Mouse (Mus musculus) G1E (cell line): ENCODE results near the gene Ltbp4. TPM values are rescaled to one million over a fixed set of nuclear protein-coding genes. Genes with fewer than 3 reads are reported as not detected.

Experiments
- ATAC-seq: 2 replicates; pipeline ENCODE4 v1.8.0; 2016; ENCODE audit warnings: mild to moderate bottlenecking; ENCODE audit not compliant: insufficient number of reproducible peaks, poor library complexity, low FRiP score, severe bottlenecking; ENCODE audit errors: extremely low read depth
- DNase-seq: peaks from one replicate; pipeline ENCODE4 v3.0.0; 2012; ENCODE audit warnings: low spot score
- H3K27me3 ChIP-seq: 2 replicates; pipeline ENCODE4 v1.6.1; 2012; ENCODE audit warnings: mild to moderate bottlenecking, low read length, inconsistent platforms; ENCODE audit not compliant: insufficient read depth
- H3K36me3 ChIP-seq: replicated peaks from 2 replicates; pipeline ENCODE3; 2012; ENCODE audit warnings: mild to moderate bottlenecking, inconsistent platforms
- H3K4me1 ChIP-seq: 2 replicates; pipeline ENCODE4 v1.6.1; 2012; ENCODE audit warnings: low read depth, low read length, inconsistent platforms, mixed read lengths; ENCODE audit not compliant: insufficient read depth
- H3K4me3 ChIP-seq: 2 replicates; pipeline ENCODE4 v1.5.1; 2012; ENCODE audit warnings: low read depth, mild to moderate bottlenecking, inconsistent platforms, low read length, moderate library complexity, mixed read lengths
- H3K9me3 ChIP-seq: replicated peaks from 2 replicates; pipeline ENCODE4 v1.6.1; 2012; ENCODE audit warnings: inconsistent platforms
- CTCF ChIP-seq: IDR thresholded peaks from 2 replicates; pipeline ENCODE4 v1.5.1; 2012; ENCODE audit warnings: low read depth, low read length, inconsistent platforms, mixed read lengths
- GATA1 ChIP-seq: IDR thresholded peaks from 2 replicates; pipeline ENCODE4 v1.6.1; 2012; ENCODE audit warnings: borderline replicate concordance, low read length, inconsistent platforms, mixed read lengths
- GATA2 ChIP-seq: IDR thresholded peaks from 2 replicates; pipeline ENCODE4 v1.6.1; 2012; ENCODE audit warnings: low read depth, low read length, inconsistent platforms, borderline replicate concordance
- POLR2AphosphoS5 ChIP-seq: IDR thresholded peaks from 2 replicates; pipeline ENCODE4 v1.6.1; 2012; ENCODE audit warnings: low read depth, low read length, inconsistent platforms; ENCODE audit not compliant: insufficient replicate concordance
- TAL1 ChIP-seq: conservative IDR thresholded peaks from 2 replicates; pipeline ENCODE4 v1.6.1; 2012; ENCODE audit warnings: low read depth, low read length, inconsistent platforms, mixed read lengths
- polyA plus RNA-seq: library from polyadenylated mRNA; stranded (reverse); fragments of >175 nt; gene quantifications from 2 replicates; pipeline ENCODE4 v1.2.3, GENCODE M21; 2012
- total RNA-seq, 2 experiments: library from RNA; stranded (forward) in 1 of 2; stranded (reverse) in 1 of 2; fragments of 200-1000 nt in 1 of 2; fragments of >200 nt in 1 of 2; fragmentation: Nextera tagmentation in 1 of 2; gene quantifications; 2 replicates each; pipeline ENCODE4 v1.2.3; 2014 to 2017

Ltbp4 gene
- total RNA-seq (2014; fragmentation: Nextera tagmentation) (0.39 and 9.1 TPM in 2 replicates), total RNA-seq (2017) (0.06 and 0.16 TPM in 2 replicates), polyA plus RNA-seq (1.0 and 1.5 TPM in 2 replicates)

GRCm38 (mm10) chr7:27337175-27337853 lies at the start of gene Ltbp4:
Gene Ltbp4, minus strand, starts transcription at chr7:27337692.
- no peak for TF ChIP-seq TAL1
- TF ChIP-seq GATA1 = no peak
- TF ChIP-seq CTCF = no peak
- no peak for TF ChIP-seq POLR2AphosphoS5
- TF ChIP-seq GATA2 = no peak
- Histone ChIP-seq H3K4me3 (peak within 1 kb of the TSS; percentile 69; the same call in 1 of the 2 replicates), H3K4me1 (peaks cover 56% of the 10 kb centered on the region), H3K9me3 (no peaks in the 10 kb centered on the region), H3K36me3 (peaks cover 15% of the 10 kb centered on the region), H3K27me3 (peaks cover 65% of the 10 kb centered on the region)
- DNase-seq = peak; percentile 71
- 0 out of 2 replicates have a peak, but pooled peaks have one; percentile 24 for ATAC-seq

- no peaks in the 10 kb centered on the region for H3K9me3 ChIP-seq
- DNase-seq (peak; percentile 64), ATAC-seq (no peak)
- peaks cover 55% of the 10 kb centered on the region for H3K4me1 ChIP-seq
- no peaks in the 10 kb centered on the region for H3K36me3 ChIP-seq
- no peaks in the 10 kb centered on the region for H3K27me3 ChIP-seq
- no peak overlapping the region; the same call in 1 of the 2 replicates for H3K4me3 ChIP-seq
- TF ChIP-seq CTCF = peak; percentile 71
- no peak for TF ChIP-seq TAL1
These were observed 47.2 kb upstream of the Ltbp4 start for GRCm38 (mm10) chr7:27384731-27385130.

- Histone ChIP-seq H3K36me3 (no peaks in the 10 kb centered on the region), H3K9me3 (no peaks in the 10 kb centered on the region), H3K4me3 (no peak overlapping the region), H3K4me1 (peaks cover 51% of the 10 kb centered on the region), H3K27me3 (peaks cover under 1% of the 10 kb centered on the region; the same call in 1 of the 2 replicates)
- DNase-seq (no peak), ATAC-seq (no peak)
- TF ChIP-seq CTCF (no peak), POLR2AphosphoS5 (no peak), TAL1 (no peak)
These were observed 46.6 kb upstream of the Ltbp4 start for GRCm38 (mm10) chr7:27384134-27384533.

- DNase-seq (no peak), ATAC-seq (peak; percentile 49; the same call in 1 of the 2 replicates)
- TF ChIP-seq GATA2 (no peak), TAL1 (no peak), GATA1 (no peak), POLR2AphosphoS5 (no peak), CTCF (no peak)
- H3K36me3 ChIP-seq = no peaks in the 10 kb centered on the region
- H3K27me3 ChIP-seq = peaks cover 3% of the 10 kb centered on the region; the same call in 1 of the 2 replicates
- peaks cover 42% of the 10 kb centered on the region for H3K4me1 ChIP-seq
- H3K9me3 ChIP-seq = no peaks in the 10 kb centered on the region
- no peak overlapping the region for H3K4me3 ChIP-seq
These were observed 45.7 kb upstream of the Ltbp4 start for GRCm38 (mm10) chr7:27383233-27383632.

GRCm38 (mm10) chr7:27381560-27381959 lies 44.1 kb upstream of the Ltbp4 start:
- Histone ChIP-seq H3K9me3 (no peaks in the 10 kb centered on the region), H3K4me1 (peaks cover 36% of the 10 kb centered on the region), H3K27me3 (peaks cover 6% of the 10 kb centered on the region; the same call in 1 of the 2 replicates), H3K4me3 (no peak overlapping the region), H3K36me3 (no peaks in the 10 kb centered on the region)
- TF ChIP-seq TAL1 (no peak), GATA2 (no peak), POLR2AphosphoS5 (no peak)
- ATAC-seq (no peak), DNase-seq (no peak)

GRCm38 (mm10) chr7:27381009-27381408 lies 43.5 kb upstream of the Ltbp4 start:
- H3K4me3 ChIP-seq = no peak overlapping the region
- H3K4me1 ChIP-seq = peaks cover 35% of the 10 kb centered on the region
- ATAC-seq (no peak), DNase-seq (no peak)
- peaks cover 8% of the 10 kb centered on the region; the same call in 1 of the 2 replicates for H3K27me3 ChIP-seq
- TF ChIP-seq TAL1 = no peak
- no peaks in the 10 kb centered on the region for H3K9me3 ChIP-seq
- H3K36me3 ChIP-seq = no peaks in the 10 kb centered on the region

GRCm38 (mm10) chr7:27379836-27380235 lies 42.3 kb upstream of the Ltbp4 start:
- TF ChIP-seq CTCF = no peak
- no peak for TF ChIP-seq POLR2AphosphoS5
- no peak for TF ChIP-seq TAL1
- TF ChIP-seq GATA1 = no peak
- TF ChIP-seq GATA2 = no peak
- H3K4me3 ChIP-seq = no peak overlapping the region
- H3K4me1 ChIP-seq = peaks cover 28% of the 10 kb centered on the region
- H3K36me3 ChIP-seq = no peaks in the 10 kb centered on the region
- DNase-seq (no peak), ATAC-seq (no peak)
- H3K27me3 ChIP-seq = peaks cover 16% of the 10 kb centered on the region
- no peaks in the 10 kb centered on the region for H3K9me3 ChIP-seq
